Mouse (Mus musculus): ENCODE results near the gene Cdk17.

The Cdk17 gene

DNA sequence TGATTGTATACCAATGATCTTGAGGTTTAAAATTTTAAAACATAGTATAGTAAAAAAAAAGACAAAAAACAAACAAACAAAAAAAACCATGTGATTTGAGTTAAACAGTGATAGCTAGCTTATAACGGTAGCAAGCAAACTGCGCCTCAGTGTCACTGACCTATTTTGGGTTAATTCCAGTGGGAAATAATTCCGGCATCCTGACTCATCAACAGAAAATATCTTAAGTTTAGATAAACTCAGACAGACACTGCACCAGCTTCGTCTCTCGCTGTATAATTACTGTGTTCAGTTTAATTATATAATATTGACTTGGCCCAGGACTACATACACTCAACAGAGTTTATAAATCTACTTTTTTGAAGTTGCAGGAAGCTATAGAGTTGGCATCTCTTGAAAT lies 71.2 kb downstream of the Cdk17 start:
- no peak for DNase-seq

DNA sequence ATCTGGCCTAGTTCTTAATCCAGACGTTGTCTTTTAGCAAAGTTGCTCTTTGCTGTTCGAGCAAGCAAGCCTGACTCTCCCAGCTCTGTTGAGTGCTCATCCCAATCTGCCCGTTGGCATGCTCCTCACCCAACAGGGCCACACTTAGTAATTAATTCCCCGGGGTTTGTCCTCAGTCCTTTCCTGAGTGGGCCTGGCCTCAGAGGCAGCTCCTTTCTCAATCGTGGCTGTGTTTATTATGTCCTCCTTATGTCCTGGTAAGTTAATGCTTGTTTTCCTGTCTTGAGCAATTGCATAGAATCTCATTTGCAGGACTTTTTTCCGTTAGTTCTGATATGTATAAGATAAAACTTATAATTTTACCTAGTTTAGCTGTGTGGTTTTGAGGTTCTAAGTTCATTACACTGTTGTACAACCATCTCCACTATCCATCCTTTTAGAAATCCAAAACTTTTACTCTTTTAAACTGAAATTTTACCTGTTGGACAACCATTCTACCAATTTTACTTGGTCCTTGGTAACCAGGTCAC lies 73.1 kb downstream of the Cdk17 start:
- no peak for DNase-seq

DNA sequence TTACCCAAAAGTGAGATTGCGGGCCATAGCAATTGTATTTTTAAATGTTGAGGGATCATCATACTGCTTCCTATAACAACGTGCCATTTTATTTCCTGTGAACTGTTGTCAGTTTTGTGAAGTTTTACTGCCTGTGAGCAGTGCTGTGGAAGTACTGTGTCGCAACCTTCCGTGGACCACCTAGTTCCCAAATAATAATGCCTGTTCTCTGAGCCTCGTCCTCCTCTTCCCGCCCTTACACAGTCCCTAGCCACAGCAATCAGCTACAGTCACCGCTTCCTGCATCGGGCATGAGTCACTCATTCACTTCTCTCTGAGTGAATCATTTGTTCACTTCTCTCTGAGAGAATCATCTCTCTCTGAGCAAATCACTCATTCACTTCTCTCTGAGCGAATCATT lies 74.0 kb downstream of the Cdk17 start:
- DNase-seq, result no peak

DNA sequence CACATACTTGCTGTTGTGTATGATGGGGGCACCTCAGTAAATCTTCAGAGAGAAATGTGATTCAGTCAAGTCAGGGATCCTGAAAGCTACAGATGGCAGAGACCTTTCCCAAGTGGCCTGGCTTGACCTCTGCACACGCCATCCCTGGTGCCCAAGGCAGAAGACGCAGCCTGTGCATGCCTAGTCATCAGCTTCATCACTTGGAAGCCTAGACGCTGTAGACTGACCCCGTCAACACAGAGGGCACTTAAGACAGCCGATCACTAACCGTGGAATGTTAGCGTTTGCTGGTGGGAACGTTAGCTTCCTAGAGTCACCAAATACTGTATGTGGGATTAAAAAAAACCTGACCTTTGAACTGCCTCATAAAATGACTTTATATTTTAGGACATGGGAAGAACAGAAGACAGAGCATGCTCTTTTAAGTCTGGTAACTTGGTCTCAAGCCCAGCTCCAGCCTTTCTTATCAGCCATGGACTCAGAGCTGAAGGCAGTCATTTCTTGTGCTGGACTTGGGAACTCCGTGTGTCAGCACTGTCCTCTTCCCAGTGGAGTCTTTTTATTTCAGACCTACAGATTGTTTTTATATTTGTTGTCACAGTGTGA lies 78.6 kb downstream of the Cdk17 start:
- no peak for DNase-seq

DNA sequence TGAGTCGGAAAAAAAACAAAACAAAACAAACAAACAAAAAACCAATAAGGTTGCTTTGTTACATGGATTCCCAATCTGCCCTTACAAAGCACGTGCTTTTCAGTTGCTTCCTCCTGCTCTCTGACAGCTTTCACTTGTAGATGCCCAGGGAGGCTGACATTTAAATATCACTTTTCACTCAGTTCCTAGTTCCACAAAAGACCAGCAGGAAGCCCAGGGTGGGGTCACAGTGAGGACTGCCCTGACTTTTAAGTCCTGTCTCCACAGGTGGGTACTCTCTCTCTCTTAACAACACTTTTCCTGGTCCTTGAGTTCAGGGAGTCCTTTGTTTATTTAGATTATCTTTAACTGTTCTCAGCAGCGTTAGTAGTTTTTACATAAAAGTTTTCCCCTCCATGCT lies 81.5 kb downstream of the Cdk17 start:
- no peak for DNase-seq

DNA sequence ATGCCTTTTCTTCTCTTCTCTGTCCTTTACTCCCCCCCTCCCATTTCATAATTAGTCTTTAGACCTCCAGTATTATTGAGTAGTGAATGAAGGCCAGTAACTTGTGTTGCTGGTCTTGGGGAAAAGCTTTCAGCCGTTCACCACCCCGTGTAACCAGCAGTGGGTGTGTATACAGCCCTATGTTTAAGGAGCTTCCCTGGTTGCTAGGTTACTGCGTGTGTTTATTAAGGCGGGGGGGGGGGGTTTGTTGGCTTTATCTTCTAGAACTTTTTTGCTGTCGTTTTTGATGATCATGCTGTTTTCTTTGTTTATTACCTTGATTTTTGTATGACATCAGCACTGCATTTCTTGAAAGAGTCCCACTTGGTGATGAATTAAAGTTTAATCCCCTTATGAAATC lies 82.2 kb downstream of the Cdk17 start:
- DNase-seq, result no peak

DNA sequence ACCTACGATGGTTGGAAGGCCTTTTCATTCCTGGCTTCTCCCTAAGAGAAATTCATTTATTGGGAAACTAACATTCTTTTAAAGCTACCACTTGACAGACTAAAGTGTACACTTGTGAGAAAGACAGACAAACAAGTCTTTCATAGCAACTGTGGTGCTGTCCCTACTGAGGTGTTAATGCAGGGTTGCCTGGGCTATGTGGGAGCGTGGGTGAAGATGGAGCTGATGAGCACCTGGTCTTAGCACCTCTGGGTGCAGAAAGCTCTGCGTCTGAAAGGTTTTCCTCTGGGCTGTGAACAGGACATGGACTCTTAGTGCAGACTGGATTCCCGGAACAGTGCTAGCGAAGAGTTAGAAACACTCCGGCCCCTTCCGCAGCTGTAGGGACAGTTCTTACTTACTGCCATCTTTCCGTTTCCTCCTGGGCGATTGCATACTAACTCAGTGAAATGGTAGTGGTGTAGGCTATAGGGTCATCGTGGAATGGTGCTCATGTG lies 83.6 kb downstream of the Cdk17 start:
- DNase-seq, result no peak

DNA sequence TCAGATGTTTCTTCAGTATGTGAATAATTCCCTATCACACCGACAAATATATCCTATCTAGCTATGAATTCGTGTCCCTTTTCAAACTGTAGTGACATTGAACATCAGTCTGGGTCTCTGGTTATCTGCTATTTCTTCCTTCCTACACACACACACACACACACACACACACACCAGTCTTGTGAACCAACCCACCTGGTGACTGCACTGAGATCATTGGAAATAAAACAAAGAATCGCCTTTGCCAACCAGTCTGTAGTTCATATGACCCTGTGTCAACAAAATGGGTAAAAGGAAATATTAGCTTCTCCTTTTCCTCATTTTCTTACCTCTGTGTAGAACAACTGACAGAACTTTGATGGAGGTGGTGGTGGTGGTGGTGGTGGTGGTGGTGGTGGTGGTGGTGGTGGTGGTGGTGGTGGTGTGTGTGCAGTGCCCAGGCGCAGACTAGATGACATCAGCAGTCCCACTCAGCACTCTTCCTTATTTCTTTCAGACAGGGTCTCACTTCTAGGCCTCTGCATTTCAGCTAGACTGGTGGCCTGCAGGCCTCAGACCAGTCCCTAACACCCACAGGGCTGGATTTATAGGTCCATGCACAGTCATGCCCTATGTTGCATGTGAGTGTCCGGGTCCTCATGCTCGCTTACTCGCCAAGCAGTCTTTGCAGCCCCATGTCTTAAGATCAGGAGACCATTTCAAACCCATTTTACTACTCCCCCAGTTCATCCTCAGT lies 85.7 kb downstream of the Cdk17 start:
- no peak for DNase-seq

DNA sequence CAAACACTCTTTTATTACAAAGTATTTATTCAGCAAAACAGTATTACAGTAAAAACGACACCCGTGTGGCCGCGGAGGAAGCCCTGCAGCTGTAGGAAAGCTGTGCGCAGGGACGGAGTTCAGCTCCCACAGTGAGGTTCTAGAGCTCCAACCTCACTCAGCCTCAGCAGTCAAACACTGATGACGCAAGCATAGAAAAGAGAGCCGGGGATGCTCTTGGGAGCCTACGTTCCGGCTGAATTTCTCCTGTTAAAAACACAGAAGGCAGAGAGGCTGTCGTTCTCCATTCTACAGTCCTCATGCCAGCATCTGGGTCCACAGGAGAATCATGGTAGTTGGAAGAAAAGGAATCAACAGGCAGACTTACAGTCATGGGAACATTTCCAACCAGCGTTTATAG lies 86.7 kb downstream of the Cdk17 start:
- no peak for DNase-seq

DNA sequence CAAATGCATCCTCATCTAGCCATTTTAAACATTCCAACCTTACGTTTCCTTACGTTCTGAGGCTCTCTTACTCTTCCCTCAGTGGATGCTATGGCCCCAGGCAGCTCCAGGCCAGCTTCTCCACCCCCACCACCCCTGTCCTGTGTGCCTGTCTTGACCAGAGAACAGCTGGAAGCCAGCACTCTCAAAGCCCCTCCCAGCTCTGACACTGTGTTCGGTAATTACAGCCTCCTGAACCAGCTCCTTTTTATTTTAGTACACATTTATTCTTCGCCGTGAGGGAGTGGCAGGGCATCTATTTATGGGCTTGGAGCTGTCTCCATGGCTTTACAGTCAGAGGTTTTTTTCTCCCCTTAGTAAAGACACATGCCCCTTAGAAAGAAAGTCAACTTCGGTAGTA lies 87.2 kb downstream of the Cdk17 start:
- DNase-seq, result no peak

DNA sequence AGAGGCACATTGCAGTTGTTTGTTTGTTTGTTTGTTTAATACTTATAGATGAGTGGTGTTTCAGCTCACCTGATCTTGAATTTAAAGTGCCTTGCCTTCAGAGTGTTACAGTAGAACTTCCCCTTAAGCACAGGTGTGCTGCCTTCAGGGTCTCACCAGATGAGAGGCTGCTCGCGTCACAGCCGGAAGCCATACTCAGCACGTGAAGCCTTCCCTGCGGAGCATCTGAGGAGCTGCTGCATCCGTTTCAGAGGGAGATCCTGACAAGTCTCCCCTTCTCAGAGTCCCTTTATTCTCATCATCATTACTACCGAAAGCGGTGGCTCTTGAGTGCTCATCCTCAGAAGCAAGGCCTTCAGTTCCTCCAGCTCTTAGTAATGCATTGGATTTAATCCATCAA lies 87.7 kb downstream of the Cdk17 start:
- DNase-seq, result no peak

DNA sequence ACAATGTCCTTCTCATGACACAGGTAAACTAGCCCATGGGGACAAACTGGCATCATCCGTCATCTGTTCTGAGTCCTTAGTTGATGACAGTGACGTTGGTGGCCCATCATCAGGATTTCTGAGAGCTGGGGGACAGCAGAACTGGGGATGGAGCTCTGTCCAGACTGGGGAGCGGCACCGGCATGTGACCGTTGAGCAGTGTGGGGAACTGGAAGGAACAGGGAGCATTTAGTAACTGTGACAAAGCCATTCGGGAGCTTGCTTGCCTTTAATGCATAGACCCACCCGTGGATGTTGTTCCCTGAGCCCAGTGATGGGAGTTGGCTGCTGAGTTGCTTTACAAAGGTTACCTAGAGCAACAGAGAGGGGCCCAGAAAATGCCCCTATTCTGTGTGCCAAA lies 89.2 kb downstream of the Cdk17 start:
- DNase-seq, result no peak

DNA sequence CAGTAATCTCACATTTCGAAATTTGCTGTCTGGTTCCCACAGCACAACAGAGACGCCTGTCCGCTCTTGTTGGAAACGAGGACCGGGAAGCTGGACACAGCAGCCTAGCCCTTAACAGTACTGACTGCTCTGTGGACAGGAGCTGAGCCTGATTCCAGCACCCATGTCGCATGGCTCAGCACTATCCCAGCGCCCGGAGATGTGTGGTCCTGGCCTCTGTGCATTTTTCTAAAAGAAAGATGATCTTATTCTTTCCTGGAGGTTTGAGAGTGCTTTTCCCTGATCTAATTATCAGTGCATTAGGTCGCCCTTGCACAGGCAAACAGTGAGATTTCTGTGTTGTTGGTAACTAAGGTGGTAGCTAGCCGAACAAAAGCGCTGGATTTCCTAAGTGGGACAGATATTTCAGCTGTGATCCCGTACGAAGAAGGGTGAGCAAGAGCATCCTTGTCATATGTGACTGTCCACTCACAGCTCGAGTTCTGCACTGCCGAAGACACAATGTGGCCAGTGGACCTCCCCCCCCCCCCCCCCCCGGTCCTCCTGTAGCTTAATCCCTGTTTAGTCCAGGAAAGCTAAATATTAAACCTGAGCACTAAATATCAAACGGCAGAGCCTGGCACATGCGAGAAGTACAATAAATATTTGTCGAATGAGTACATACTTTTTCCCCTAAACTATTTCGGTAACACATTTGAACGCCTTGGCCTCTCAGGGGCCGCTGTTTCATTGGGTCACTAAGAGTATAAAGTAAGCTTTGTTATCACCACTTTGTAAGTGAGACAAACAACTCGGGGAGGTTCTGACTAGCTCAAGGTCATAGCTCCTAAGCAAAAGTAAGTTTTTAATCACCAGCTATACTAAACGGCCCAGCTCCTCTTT lies 90.0 kb downstream of the Cdk17 start:
- no peak for DNase-seq

DNA sequence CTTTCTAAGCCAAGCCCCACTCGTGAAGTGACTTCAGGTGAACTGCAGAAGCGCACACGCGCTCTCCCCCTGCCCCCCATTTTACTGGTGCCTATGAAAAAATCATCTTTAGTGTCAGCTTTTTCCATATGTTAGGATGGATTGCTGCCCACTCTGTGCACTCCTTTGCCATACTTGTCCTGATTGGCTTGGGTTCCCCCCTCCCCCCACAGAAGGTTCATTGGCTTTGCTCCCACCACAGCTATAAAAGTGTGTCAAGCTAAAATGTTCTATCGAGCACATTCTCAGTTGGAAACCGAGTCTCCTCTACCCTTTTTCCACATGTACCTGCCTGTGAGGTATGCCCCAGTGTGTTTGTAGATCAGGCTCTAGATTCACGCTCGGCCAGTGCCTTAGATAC lies 90.8 kb downstream of the Cdk17 start:
- peak; percentile 58 to 72 for DNase-seq

DNA sequence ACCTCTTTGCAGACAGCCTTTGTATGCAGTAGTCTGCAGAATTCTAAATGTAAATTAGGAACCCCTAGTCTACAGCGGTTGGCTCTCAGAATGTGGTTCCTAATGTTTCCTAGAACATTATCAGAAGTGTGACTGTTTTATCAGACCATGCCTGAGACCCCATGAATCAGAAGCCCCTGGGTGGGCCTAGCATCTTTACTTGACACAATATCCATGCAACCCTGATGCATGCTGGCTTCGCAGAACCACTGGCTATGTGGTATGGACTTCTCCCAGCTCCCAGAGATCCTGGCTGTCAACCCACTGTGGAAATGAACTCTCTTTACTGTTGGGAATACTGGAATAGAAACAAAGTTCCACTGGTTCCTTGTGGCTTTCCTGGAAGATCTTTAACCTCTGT lies 92.0 kb downstream of the Cdk17 start:
- DNase-seq, result no peak

DNA sequence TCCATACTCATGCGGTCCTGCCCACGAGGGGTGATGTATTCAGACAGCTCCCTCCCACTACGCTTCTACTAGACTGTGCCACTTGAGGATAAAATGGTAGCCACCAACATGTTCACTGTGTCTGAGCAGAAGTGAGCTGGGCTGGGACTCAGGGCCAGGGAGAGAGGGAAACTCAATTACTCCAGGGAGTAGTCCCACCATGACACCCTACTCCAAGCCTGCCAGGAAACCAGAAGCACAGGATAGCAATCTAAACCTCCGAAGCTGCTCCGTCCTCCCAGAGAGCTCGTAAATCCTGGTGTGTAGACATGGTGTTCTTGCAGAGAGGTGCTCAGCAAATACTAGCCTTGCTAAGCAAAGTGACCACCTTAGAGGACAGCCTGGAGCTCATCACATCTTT lies 92.5 kb downstream of the Cdk17 start:
- no peak for DNase-seq

DNA sequence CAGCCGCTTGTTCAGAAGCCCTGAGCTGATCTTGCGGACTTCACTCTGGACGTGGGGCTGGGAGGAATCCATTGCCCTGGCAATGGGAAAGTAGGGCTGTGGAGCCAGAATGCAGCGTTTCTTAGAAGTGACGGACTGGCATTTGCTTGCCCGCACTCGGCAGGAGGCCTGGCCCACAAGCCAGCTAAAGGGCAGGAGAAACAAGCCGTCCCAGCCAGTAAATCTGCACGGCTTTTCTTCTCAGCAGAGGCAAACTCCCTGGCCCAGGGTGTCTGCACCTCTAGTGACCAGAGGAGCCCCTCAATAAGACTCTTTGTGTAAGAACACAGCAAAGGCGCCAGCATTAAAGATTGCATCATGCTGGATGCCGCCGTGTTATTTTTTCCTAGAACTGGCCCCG lies 94.6 kb downstream of the Cdk17 start:
- DNase-seq, result peak; percentile 88 to 92

DNA sequence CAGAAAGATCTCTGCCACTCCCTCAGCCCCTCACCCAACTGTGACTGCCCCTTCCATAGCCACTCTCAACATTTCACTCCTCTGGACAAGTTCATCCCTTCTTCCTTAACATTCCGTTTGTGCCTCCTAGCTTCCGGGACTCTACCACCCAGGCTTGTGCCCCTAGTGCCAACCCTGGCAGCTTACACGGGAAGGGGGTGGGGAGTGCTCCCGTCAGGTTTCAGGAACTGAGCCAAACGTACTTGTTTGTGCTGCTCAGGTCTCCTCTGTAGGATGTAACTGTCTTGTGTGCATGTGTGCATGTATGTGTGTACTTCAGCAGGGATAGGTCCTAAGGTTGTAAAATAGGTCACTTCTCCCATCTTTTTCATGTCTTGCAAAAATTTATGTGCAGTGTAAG lies 99.2 kb downstream of the Cdk17 start:
- DNase-seq, result peak in 1 of 2 experiments; percentile 34

DNA sequence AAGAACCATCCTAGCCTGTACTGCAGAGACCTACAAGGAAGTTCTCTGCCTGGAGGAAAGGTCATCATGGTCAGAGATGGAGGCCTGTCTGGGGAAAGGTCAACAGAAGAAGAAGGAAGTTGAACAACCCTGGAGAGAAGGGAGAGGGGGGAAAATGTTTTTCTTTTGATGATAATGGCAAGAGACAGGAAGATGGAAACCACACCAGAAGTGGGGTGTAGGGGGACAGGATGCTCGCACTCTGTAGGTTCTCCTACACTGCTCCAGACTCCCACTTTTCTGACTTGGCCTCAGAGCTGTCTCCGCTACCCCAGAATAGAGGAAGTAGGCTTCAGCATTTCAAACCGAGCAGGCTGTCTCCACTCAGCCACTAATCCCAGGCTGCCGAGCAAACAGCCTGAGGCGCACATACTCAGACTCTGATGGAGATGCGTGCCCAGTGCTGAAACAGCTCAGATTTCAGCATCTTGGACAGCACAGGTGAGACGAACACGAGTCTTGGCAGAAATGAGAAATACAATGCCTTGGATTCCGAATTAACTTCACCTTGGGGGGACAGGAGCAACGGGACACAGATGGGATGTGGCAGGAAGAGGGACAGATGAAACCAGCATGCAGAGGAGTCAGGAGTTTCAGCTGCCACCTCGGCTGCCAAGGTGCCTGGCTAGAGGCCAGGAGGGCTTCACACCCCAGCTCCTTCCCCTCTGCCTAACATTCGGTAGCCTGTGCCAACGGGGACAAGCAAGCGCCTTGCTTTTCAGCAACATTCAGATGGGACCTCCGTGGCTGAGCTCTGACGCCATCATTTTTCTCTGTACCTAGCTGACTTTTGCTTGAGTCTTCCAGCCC lies 100.7 kb downstream of the Cdk17 start:
- DNase-seq, result peak; percentile 75 to 80

DNA sequence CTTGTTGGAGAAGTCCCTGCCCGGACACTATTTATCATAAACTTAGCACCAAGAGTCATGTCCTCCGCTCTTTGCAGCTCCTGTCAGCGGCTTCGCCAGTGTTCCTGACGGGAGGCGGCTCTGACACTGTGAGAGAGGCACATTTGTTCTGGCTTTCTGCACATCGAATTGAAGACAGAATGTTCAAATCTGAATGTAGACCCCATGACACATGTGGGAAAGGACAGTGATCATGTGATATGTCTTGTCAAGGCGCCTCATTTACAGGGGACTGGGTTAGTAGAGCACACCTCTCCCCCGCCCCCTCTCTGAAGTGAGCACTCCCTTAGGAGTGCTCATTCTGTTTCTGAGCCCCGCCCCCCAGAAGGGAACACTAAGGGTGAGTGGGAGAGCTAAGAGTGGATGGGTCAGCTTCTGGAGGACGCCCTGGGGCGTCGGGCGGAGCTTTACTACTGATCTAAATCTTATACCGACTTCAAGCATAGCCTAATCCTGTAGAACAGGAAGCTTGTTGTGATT lies 101.4 kb downstream of the Cdk17 start:
- DNase-seq, result peak in 1 of 2 experiments; percentile 60

DNA sequence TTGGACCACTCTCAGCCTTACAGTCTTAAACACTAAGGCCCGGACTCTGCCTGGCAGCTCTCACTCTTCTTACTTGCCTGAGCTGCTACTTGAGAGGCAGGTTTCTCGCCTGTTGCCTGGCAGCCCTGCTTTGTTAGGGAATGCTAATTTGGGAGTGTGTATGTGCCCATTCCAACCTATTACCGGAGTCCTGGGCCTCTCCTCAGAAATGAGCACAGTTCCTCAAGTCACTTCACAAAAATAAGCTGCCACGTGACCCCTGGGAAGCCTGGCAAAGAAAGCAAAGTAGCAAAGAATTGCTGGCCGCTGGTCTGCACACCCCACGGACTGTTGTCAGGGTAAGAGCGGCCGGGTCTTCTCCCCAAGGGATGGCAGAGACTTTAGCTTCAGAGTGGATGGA lies 102.8 kb downstream of the Cdk17 start:
- no peak for DNase-seq

DNA sequence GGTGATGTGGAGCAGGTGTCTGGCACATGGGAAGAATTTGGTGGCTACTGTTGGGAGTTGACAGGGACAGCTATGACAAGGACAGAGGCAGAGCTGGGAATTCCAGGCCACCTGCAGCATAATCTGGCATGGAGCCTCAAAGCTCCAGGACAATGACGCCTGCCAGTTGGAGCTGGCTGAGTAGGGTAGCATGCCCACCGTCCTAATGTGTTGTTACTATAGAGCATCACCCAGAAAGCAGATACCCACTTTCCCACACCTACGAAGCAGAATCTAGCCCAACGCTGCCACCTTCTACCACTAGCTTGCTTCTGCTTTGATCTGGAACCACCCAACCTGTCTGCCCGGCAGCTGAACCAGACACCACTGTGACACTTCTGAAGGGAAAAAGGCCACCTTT lies 103.3 kb downstream of the Cdk17 start:
- peak; percentile 60 to 64 for DNase-seq
